Comparison of ENCODE assay signal across 8 mouse cellular contexts in the genomic region with DNA sequence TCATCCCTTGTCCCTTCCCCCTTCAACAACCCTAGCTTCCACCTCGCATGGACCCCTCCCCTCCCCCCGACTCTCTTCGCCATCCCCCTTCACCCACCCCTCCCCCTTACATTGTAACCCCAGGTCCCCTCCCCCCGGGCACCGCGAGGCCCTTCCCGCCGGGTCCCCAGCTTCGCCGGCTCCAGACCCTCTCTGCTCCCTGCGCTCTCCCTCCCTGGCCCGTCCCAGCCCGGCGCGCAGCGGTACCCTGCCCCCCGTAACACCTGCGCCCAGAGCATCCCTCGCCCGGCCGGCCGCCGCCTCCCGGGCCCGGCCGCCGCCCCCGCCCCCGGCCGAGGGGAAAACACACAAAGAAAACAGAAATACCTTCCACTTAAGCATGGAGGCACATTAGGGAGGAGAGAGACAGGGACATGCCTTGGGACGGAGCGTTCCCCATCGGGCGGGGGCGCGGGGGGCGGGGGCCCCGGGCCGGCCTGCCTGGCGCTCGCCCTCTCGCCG. TPM values are rescaled to one million over a fixed set of nuclear protein-coding genes. Genes with fewer than 3 reads are reported as not detected.
DNase-seq lines count a peak whose midpoint lies in the region; ATAC-seq lines count a peak whose summit lies in the region.

No protein-coding gene starts in this region.

- H3K9ac ChIP-seq in intestine, embryonic 16.5 days (ENCODE audit: low read depth, low read length): peak overlapping the region; percentile 67
- H3K9ac ChIP-seq in neural tube, embryonic 14.5 days (replicated peaks; ENCODE audit: low read depth, low read length): peak overlapping the region; percentile 97

- ATAC-seq in cerebellum, adult (ENCODE audit: insufficient number of reproducible peaks, low FRiP score, low TSS enrichment): no peak
- ATAC-seq in intestine, embryonic 16.5 days: no peak
- ATAC-seq in neural tube, embryonic 14.5 days (ENCODE audit: low read depth): peak; percentile 25; the same call in 1 of the 2 replicates

- peak; percentile 70 for DNase-seq in cerebellum, adult 11-12 months
- DNase-seq in right cerebral cortex, postnatal 14 days: peak; percentile 40
- no peak for DNase-seq in right cerebral cortex, postnatal 25 days
- DNase-seq in urinary bladder, postnatal 10 days (ENCODE audit: low spot score): no peak
- DNase-seq in kidney, postnatal 14 days: no peak

- under 1% methylated on average over 38 of the region's 43 CpGs for WGBS in intestine, embryonic 16.5 days
- WGBS in neural tube, embryonic 14.5 days: 0% methylated on average over 25 of the region's 43 CpGs

- H3K27ac ChIP-seq in intestine, embryonic 16.5 days (ENCODE audit: low read length): no peak overlapping the region
- peak overlapping the region; percentile 93 for H3K27ac ChIP-seq in neural tube, embryonic 14.5 days (ENCODE audit: low read depth, low read length)

- H3K4me3 ChIP-seq in intestine, embryonic 16.5 days (ENCODE audit: low read length): peak overlapping the region; percentile 65
- peak overlapping the region; percentile 90 for H3K4me3 ChIP-seq in neural tube, embryonic 14.5 days (ENCODE audit: low read depth, low read length)

- peaks cover 48% of the 10 kb centered on the region for H3K27me3 ChIP-seq in intestine, embryonic 16.5 days (replicated peaks; ENCODE audit: control insufficient read depth, insufficient read depth, low read length)
- 0 out of 2 replicates have a peak, but pooled peaks cover 3% of the 10 kb centered on the region for H3K27me3 ChIP-seq in neural tube, embryonic 14.5 days (ENCODE audit: control insufficient read depth, insufficient read depth, low read length)

- H3K4me1 ChIP-seq in intestine, embryonic 16.5 days (ENCODE audit: control insufficient read depth, insufficient read depth, low read length): peaks cover 32% of the 10 kb centered on the region
- H3K4me1 ChIP-seq in neural tube, embryonic 14.5 days (ENCODE audit: control insufficient read depth, insufficient read depth, low read length): peaks cover 57% of the 10 kb centered on the region

- H3K9me3 ChIP-seq in intestine, embryonic 16.5 days (ENCODE audit: control insufficient read depth, low read length): no peaks in the 10 kb centered on the region
- H3K9me3 ChIP-seq in neural tube, embryonic 14.5 days (ENCODE audit: control insufficient read depth, low read length): no peaks in the 10 kb centered on the region

- peak overlapping the region; percentile 99 for H3K4me2 ChIP-seq in intestine, embryonic 16.5 days (ENCODE audit: low read depth, low read length)
- H3K4me2 ChIP-seq in neural tube, embryonic 14.5 days (ENCODE audit: low read depth, low read length): peak overlapping the region; percentile 89

- no peaks in the 10 kb centered on the region for H3K36me3 ChIP-seq in intestine, embryonic 16.5 days (ENCODE audit: control insufficient read depth, insufficient read depth, low read length)
- H3K36me3 ChIP-seq in neural tube, embryonic 14.5 days (ENCODE audit: control insufficient read depth, insufficient read depth, low read length): no peaks in the 10 kb centered on the region

RNA-seq across cellular contexts. Expression of gene Srcin1, which starts 1.4 kb away (rescaled TPM):
- polyA plus RNA-seq in intestine, embryonic 16.5 days (2015; fragmentation: Nextera tagmentation; extraction: Ambion mirVana): 0.10 and 0.12 TPM in 2 replicates
- 7.6 and 8.1 TPM in 2 replicates for polyA plus RNA-seq in neural tube, embryonic 14.5 days (2014; fragmentation: Nextera tagmentation; extraction: Ambion mirVana)

RNA-seq across cellular contexts. Expression of gene Epop, which starts 54.9 kb away (rescaled TPM):
- polyA plus RNA-seq in intestine, embryonic 16.5 days (2015; fragmentation: Nextera tagmentation; extraction: Ambion mirVana): 1.1 and 1.3 TPM in 2 replicates
- polyA plus RNA-seq in neural tube, embryonic 14.5 days (2014; fragmentation: Nextera tagmentation; extraction: Ambion mirVana): 1.5 and 2.4 TPM in 2 replicates

Comparison
In these comparisons a context has a peak if more than half of its experiments do, and no peak if none do; other contexts are left out.
1. DNase-seq: peak in cerebellum, adult 11-12 months (single experiment) and right cerebral cortex, postnatal 14 days (single experiment); none in right cerebral cortex, postnatal 25 days (single experiment), urinary bladder, postnatal 10 days (single experiment) and kidney, postnatal 14 days (single experiment).